In the genomic region with DNA sequence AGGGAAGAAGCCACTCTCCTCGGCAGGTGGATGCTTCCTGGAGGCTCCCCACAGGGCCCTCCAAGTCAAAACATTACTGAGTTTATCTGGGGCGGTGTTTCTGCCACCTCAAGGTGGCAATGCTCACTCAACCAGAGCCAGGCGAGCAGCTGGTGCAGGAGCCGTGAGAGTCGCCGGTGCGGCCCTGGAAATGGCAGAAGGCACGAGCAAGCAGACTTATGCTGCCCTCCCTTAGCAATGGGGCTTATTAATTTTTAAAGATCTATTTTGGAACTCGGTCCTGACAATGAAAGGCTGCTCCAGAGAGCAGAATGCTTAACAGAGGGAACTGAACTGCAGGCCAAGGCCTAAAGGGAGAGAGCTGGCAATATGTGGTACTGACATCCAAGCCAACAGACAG, we compare ENCODE assay signal across 10 mouse cellular contexts. TPM values are rescaled to one million over a fixed set of nuclear protein-coding genes. Genes with fewer than 3 reads are reported as not detected.
DNase-seq lines count a peak whose midpoint lies in the region.
"Had no signal": no experiment of that assay in that cellular context is flagged by ENCODE, and none has a peak within 500 bp of the region (broad histone marks: within the 10 kb centered on the region; RNA-seq: fewer than 3 reads in every experiment).

No protein-coding gene starts in this region.

- intact Hi-C loops in heart, postnatal 14 days (cut with DNase I), result no loop called here
- intact Hi-C loops in left cerebral cortex, postnatal 4 days (cut with DNase I), result no loop called here

- peak; percentile 89 for DNase-seq in heart, adult 11 months
- no peak for DNase-seq in heart, postnatal 14 days
- DNase-seq in left cerebral cortex, postnatal 4 days, result peak; percentile 45
- DNase-seq in left cerebral cortex, adult 8-10 months (ENCODE audit: low spot score in 2 of 2), result no peak
- peak; percentile 80 for DNase-seq in cerebellum, postnatal 14 days
- no peak for DNase-seq in spleen, postnatal 10 days (ENCODE audit: low spot score in 2 of 2)
- DNase-seq in spleen, postnatal 36 days (ENCODE audit: low spot score in 2 of 2), result no peak
- DNase-seq: B cell, adult 2 months; gastrocnemius, postnatal 36 days; right cerebral cortex, postnatal 4 days had no signal

RNA-seq across cellular contexts. Expression of gene Gm10570, which starts 18.9 kb away (rescaled TPM):
- 1 to 10 TPM in 1 of 2 experiments, not detected in 1; 1.0 TPM for total RNA-seq in heart, postnatal 14 days (2021)
- 1 to 10 TPM; 1.0 to 1.7 TPM for total RNA-seq in left cerebral cortex, postnatal 4 days (2021)
- 1 to 10 TPM in 3 of 4 experiments, not detected in 1; 1.7 to 2.5 (median 2.2) TPM for total RNA-seq in left cerebral cortex, adult 8-10 months (2022)

RNA-seq across cellular contexts. Expression of gene Fabp3, which starts 19.0 kb away (rescaled TPM):
- 1,000 to 10,000 TPM; 5,520 to 6,453 TPM for total RNA-seq in heart, postnatal 14 days (2021)
- 100 to 1,000 TPM; 192 to 199 TPM for total RNA-seq in left cerebral cortex, postnatal 4 days (2021)
- total RNA-seq in left cerebral cortex, adult 8-10 months (2022), result 100 to 1,000 TPM; 131 to 144 (median 138) TPM

RNA-seq across cellular contexts. Expression of gene Zcchc17, which starts 32.4 kb away (rescaled TPM):
- total RNA-seq in heart, postnatal 14 days (2021), result 10 to 100 TPM; 21.4 to 24.9 TPM
- 10 to 100 TPM; 50.7 to 54.9 TPM for total RNA-seq in left cerebral cortex, postnatal 4 days (2021)
- total RNA-seq in left cerebral cortex, adult 8-10 months (2022), result 10 to 100 TPM; 57.2 to 61.5 (median 60.9) TPM

RNA-seq across cellular contexts. Expression of gene Snrnp40, which starts 32.6 kb away (rescaled TPM):
- total RNA-seq in heart, postnatal 14 days (2021), result 10 to 100 TPM; 18.5 to 19.6 TPM
- 10 to 100 TPM; 42.4 to 46.1 TPM for total RNA-seq in left cerebral cortex, postnatal 4 days (2021)
- 10 to 100 TPM; 23.6 to 28.2 (median 27.6) TPM for total RNA-seq in left cerebral cortex, adult 8-10 months (2022)

RNA-seq across cellular contexts. Expression of gene Serinc2, which starts 48.4 kb away (rescaled TPM):
- 1 to 10 TPM; 3.1 to 3.3 TPM for total RNA-seq in heart, postnatal 14 days (2021)
- 1 to 10 TPM; 8.5 to 9.2 TPM for total RNA-seq in left cerebral cortex, postnatal 4 days (2021)
- total RNA-seq in left cerebral cortex, adult 8-10 months (2022), result 1 to 10 TPM; 5.0 to 7.8 (median 6.5) TPM

Comparison
In these comparisons a context has a peak if more than half of its experiments do, and no peak if none do; other contexts are left out.
1. DNase-seq: peak in heart, adult 11 months (single experiment), left cerebral cortex, postnatal 4 days (single experiment) and cerebellum, postnatal 14 days (2 of 2); none in heart, postnatal 14 days (0 of 2), left cerebral cortex, adult 8-10 months (0 of 2), spleen, postnatal 10 days (0 of 2) and spleen, postnatal 36 days (0 of 2).
2. RNA of gene Fabp3, which starts 19.0 kb away (total RNA-seq): 5,520 to 6,453 TPM in heart, postnatal 14 days; 192 to 199 TPM in left cerebral cortex, postnatal 4 days and 131 to 144 TPM in left cerebral cortex, adult 8-10 months; every median in the first group is over 10 times any median in the second.